Mouse (Mus musculus): ENCODE results near the gene Rapgef4. TPM values are rescaled to one million over a fixed set of nuclear protein-coding genes. Genes with fewer than 3 reads are reported as not detected.
"Not testable (repeated sequence)": the region's sequence is repeated elsewhere in the genome, so short reads cannot be mapped to it uniquely, and the experiment has no call there.

The Rapgef4 gene
- total RNA-seq, 1 experiment: 3.4 TPM

- Histone ChIP-seq H3K27ac (ENCODE audit: insufficient read depth, low read depth, low read length, poor library complexity, severe bottlenecking) (peak overlapping the region; percentile 55; the same call in 1 of the 2 replicates), H3K4me1 (ENCODE audit: control insufficient read depth in 2 of 2, insufficient read depth in 2 of 2, low read length in 2 of 2, poor library complexity in 1 of 2) (peaks cover 6 to 12% of the 10 kb centered on the region in 2 experiments; a peak in 3 of 4 replicates), H3K9ac (ENCODE audit: insufficient read depth, low read depth, low read length, poor library complexity, severe bottlenecking) (no peak overlapping the region), H3K4me3 (ENCODE audit: insufficient read depth in 1 of 2, low read depth in 1 of 2, low read length in 2 of 2, poor library complexity in 1 of 2, severe bottlenecking in 1 of 2) (no peak overlapping the region), H3K36me3 (ENCODE audit: control insufficient read depth, insufficient read depth, low read length, poor library complexity, severe bottlenecking) (no peaks in the 10 kb centered on the region), H3K9me3 (ENCODE audit: control insufficient read depth, insufficient read depth, low read depth, low read length) (no peaks in the 10 kb centered on the region)
- TF ChIP-seq MAFK (IDR thresholded peaks at IDR 0.05; ENCODE audit: insufficient read depth, low read depth, low read length) (no peak), ZNF384 (IDR thresholded peaks at IDR 0.05; ENCODE audit: low read depth, low read length) (no peak), CHD2 (IDR thresholded peaks at IDR 0.05; ENCODE audit: low read depth, low read length) (no peak), ZC3H11A (IDR thresholded peaks at IDR 0.05; ENCODE audit: borderline replicate concordance, low read depth, low read length) (no peak), HCFC1 (IDR thresholded peaks at IDR 0.05; ENCODE audit: borderline replicate concordance, insufficient read depth, low read length) (no peak)
- DNase-seq (ENCODE audit: low read depth, low spot score): no peak
- in situ Hi-C loops (cut with MboI; ENCODE audit: low sequenced_read_pairs in 2 of 2, unreplicated experiment in 2 of 2): no loop called here
Observed at GRCm38 (mm10) chr2:72136486-72137264, 155.6 kb downstream of the Rapgef4 start.

- peaks cover 6 to 12% of the 10 kb centered on the region in 2 experiments; a peak in 3 of 4 replicates for H3K4me1 ChIP-seq (ENCODE audit: control insufficient read depth in 2 of 2, insufficient read depth in 2 of 2, low read length in 2 of 2, poor library complexity in 1 of 2)
- in situ Hi-C loops (cut with MboI; ENCODE audit: low sequenced_read_pairs in 2 of 2, unreplicated experiment in 2 of 2): no loop called here
Observed at GRCm38 (mm10) chr2:72139863-72140845, 159.1 kb downstream of the Rapgef4 start.

GRCm38 (mm10) chr2:72141091-72141490, 160.1 kb downstream of the Rapgef4 start:
- no peak for DNase-seq (ENCODE audit: low read depth, low spot score)
- in situ Hi-C loops (cut with MboI; ENCODE audit: low sequenced_read_pairs in 2 of 2, unreplicated experiment in 2 of 2): no loop called here
- H3K9me3 ChIP-seq (ENCODE audit: control insufficient read depth, insufficient read depth, low read depth, low read length): no peaks in the 10 kb centered on the region
- no peaks in the 10 kb centered on the region for H3K36me3 ChIP-seq (ENCODE audit: control insufficient read depth, insufficient read depth, low read length, poor library complexity, severe bottlenecking)
- TF ChIP-seq ZNF384 (IDR thresholded peaks at IDR 0.05; ENCODE audit: low read depth, low read length) (no peak), ZC3H11A (IDR thresholded peaks at IDR 0.05; ENCODE audit: borderline replicate concordance, low read depth, low read length) (no peak), MAFK (IDR thresholded peaks at IDR 0.05; ENCODE audit: insufficient read depth, low read depth, low read length) (no peak)
- H3K4me3 ChIP-seq (ENCODE audit: insufficient read depth in 1 of 2, low read depth in 1 of 2, low read length in 2 of 2, poor library complexity in 1 of 2, severe bottlenecking in 1 of 2): no peak overlapping the region
- peaks cover 4 to 9% of the 10 kb centered on the region in 2 experiments; a peak in 3 of 4 replicates for H3K4me1 ChIP-seq (ENCODE audit: control insufficient read depth in 2 of 2, insufficient read depth in 2 of 2, low read length in 2 of 2, poor library complexity in 1 of 2)
- H3K9ac ChIP-seq (ENCODE audit: insufficient read depth, low read depth, low read length, poor library complexity, severe bottlenecking): no peak overlapping the region
- no peak overlapping the region for H3K27ac ChIP-seq (ENCODE audit: insufficient read depth, low read depth, low read length, poor library complexity, severe bottlenecking)

More at GRCm38 (mm10) chr2:72139863-72140845, 159.1 kb downstream of the Rapgef4 start:
- no peak overlapping the region for H3K9ac ChIP-seq (ENCODE audit: insufficient read depth, low read depth, low read length, poor library complexity, severe bottlenecking)
- no peaks in the 10 kb centered on the region for H3K36me3 ChIP-seq (ENCODE audit: control insufficient read depth, insufficient read depth, low read length, poor library complexity, severe bottlenecking)
- DNase-seq (ENCODE audit: low read depth, low spot score): no peak
- H3K4me3 ChIP-seq (ENCODE audit: insufficient read depth in 1 of 2, low read depth in 1 of 2, low read length in 2 of 2, poor library complexity in 1 of 2, severe bottlenecking in 1 of 2): no peak overlapping the region
- TF ChIP-seq ZNF384 (IDR thresholded peaks at IDR 0.05; ENCODE audit: low read depth, low read length): no peak
- TF ChIP-seq HCFC1 (IDR thresholded peaks at IDR 0.05; ENCODE audit: borderline replicate concordance, insufficient read depth, low read length): no peak
- no peak for TF ChIP-seq MAFK (IDR thresholded peaks at IDR 0.05; ENCODE audit: insufficient read depth, low read depth, low read length)
- no peak for TF ChIP-seq CHD2 (IDR thresholded peaks at IDR 0.05; ENCODE audit: low read depth, low read length)
- TF ChIP-seq ZC3H11A (IDR thresholded peaks at IDR 0.05; ENCODE audit: borderline replicate concordance, low read depth, low read length): no peak
- no peaks in the 10 kb centered on the region for H3K9me3 ChIP-seq (ENCODE audit: control insufficient read depth, insufficient read depth, low read depth, low read length)
- H3K27ac ChIP-seq (ENCODE audit: insufficient read depth, low read depth, low read length, poor library complexity, severe bottlenecking): no peak overlapping the region

GRCm38 (mm10) chr2:72141732-72142131, 160.7 kb downstream of the Rapgef4 start:
- H3K9me3 ChIP-seq (ENCODE audit: control insufficient read depth, insufficient read depth, low read depth, low read length); in situ Hi-C loops (cut with MboI; ENCODE audit: low sequenced_read_pairs in 2 of 2, unreplicated experiment in 2 of 2); H3K4me3 ChIP-seq (ENCODE audit: insufficient read depth in 1 of 2, low read depth in 1 of 2, low read length in 2 of 2, poor library complexity in 1 of 2, severe bottlenecking in 1 of 2); DNase-seq (ENCODE audit: low read depth, low spot score); H3K4me1 ChIP-seq (ENCODE audit: control insufficient read depth in 2 of 2, insufficient read depth in 2 of 2, low read length in 2 of 2, poor library complexity in 1 of 2); H3K36me3 ChIP-seq (ENCODE audit: control insufficient read depth, insufficient read depth, low read length, poor library complexity, severe bottlenecking); H3K27ac ChIP-seq (ENCODE audit: insufficient read depth, low read depth, low read length, poor library complexity, severe bottlenecking); H3K9ac ChIP-seq (ENCODE audit: insufficient read depth, low read depth, low read length, poor library complexity, severe bottlenecking): not testable (repeated sequence)
- peak; percentile 63; the same call in 1 of the 2 replicates for TF ChIP-seq ZNF384 (IDR thresholded peaks at IDR 0.05; ENCODE audit: low read depth, low read length)

All from ES-E14 (cell line).